Mouse (Mus musculus): ENCODE data around the gene Prkcd. TPM values are rescaled to one million over a fixed set of nuclear protein-coding genes. Genes with fewer than 3 reads are reported as not detected.

The Prkcd gene
- total and polyA plus RNA-seq, 2 experiments from 2014 or later, result 19.6 to 26.8 TPM

- 68% methylated on average over 17 of the region's 17 CpGs for WGBS
- TF ChIP-seq CTCF (IDR thresholded peaks at IDR 0.05; ENCODE audit: low read depth), result no peak
Measured at GRCm38 (mm10) chr14:30559321-30559850, 66.6 kb downstream of the Prkcd start.

GRCm38 (mm10) chr14:30557730-30558129 is 68.3 kb downstream of the Prkcd start:
- ATAC-seq, result no peak
- 0 out of 2 replicates have a peak overlapping the region, but pooled peaks have one; percentile 2 for H3K27ac ChIP-seq
- no peak overlapping the region for H3K4me3 ChIP-seq (ENCODE audit: low read length)
- no peak for TF ChIP-seq CTCF (IDR thresholded peaks at IDR 0.05; ENCODE audit: low read depth)
- no peaks in the 10 kb centered on the region for H3K27me3 ChIP-seq (ENCODE audit: insufficient read depth, low read length)
- no peak overlapping the region for H3K9ac ChIP-seq (replicated peaks; ENCODE audit: low read length)
- H3K36me3 ChIP-seq (ENCODE audit: insufficient read depth, low read length), result peaks cover 13% of the 10 kb centered on the region; the same call in 1 of the 2 replicates
- 60% methylated on average over 9 of the region's 9 CpGs for whole genome bisulfite sequencing
- peaks cover 6% of the 10 kb centered on the region; the same call in 1 of the 2 replicates for H3K4me1 ChIP-seq (ENCODE audit: insufficient read depth, low read length)
- H3K9me3 ChIP-seq (ENCODE audit: low read length), result no peaks in the 10 kb centered on the region
- DNase-seq (ENCODE audit: low spot score), result no peak
- no peak overlapping the region for H3K4me2 ChIP-seq (ENCODE audit: low read depth, low read length)

More at GRCm38 (mm10) chr14:30559321-30559850, 66.6 kb downstream of the Prkcd start:
- Histone ChIP-seq H3K9me3 (ENCODE audit: low read length) (no peaks in the 10 kb centered on the region), H3K4me3 (ENCODE audit: low read length) (no peak overlapping the region), H3K9ac (replicated peaks; ENCODE audit: low read length) (no peak overlapping the region), H3K27me3 (ENCODE audit: insufficient read depth, low read length) (no peaks in the 10 kb centered on the region), H3K4me2 (ENCODE audit: low read depth, low read length) (no peak overlapping the region), H3K36me3 (ENCODE audit: insufficient read depth, low read length) (peaks cover 14% of the 10 kb centered on the region; the same call in 1 of the 2 replicates), H3K4me1 (ENCODE audit: insufficient read depth, low read length) (peaks cover 6% of the 10 kb centered on the region; the same call in 1 of the 2 replicates), H3K27ac (0 out of 2 replicates have a peak overlapping the region, but pooled peaks have one; percentile 2)
- peak; percentile 36 for DNase-seq (ENCODE audit: low spot score)
- no peak for ATAC-seq

- no peak for TF ChIP-seq CTCF (IDR thresholded peaks at IDR 0.05; ENCODE audit: low read depth)
- DNase-seq (ENCODE audit: low spot score) (no peak), ATAC-seq (no peak)
- Histone ChIP-seq H3K9me3 (ENCODE audit: low read length) (no peaks in the 10 kb centered on the region), H3K4me2 (ENCODE audit: low read depth, low read length) (no peak overlapping the region), H3K36me3 (ENCODE audit: insufficient read depth, low read length) (peaks cover 13% of the 10 kb centered on the region; the same call in 1 of the 2 replicates), H3K4me1 (ENCODE audit: insufficient read depth, low read length) (peaks cover 6% of the 10 kb centered on the region; the same call in 1 of the 2 replicates), H3K9ac (replicated peaks; ENCODE audit: low read length) (no peak overlapping the region), H3K27me3 (ENCODE audit: insufficient read depth, low read length) (no peaks in the 10 kb centered on the region), H3K4me3 (ENCODE audit: low read length) (no peak overlapping the region), H3K27ac (no peak overlapping the region)
- WGBS, result 87% methylated on average over 2 of the region's 2 CpGs
Measured at GRCm38 (mm10) chr14:30556651-30557050, 69.4 kb downstream of the Prkcd start.

- Histone ChIP-seq H3K27me3 (ENCODE audit: insufficient read depth, low read length) (no peaks in the 10 kb centered on the region), H3K4me3 (ENCODE audit: low read length) (no peak overlapping the region), H3K36me3 (ENCODE audit: insufficient read depth, low read length) (no peaks in the 10 kb centered on the region), H3K9me3 (ENCODE audit: low read length) (no peaks in the 10 kb centered on the region), H3K4me1 (ENCODE audit: insufficient read depth, low read length) (peaks cover 26% of the 10 kb centered on the region), H3K9ac (replicated peaks; ENCODE audit: low read length) (no peak overlapping the region), H3K27ac (no peak overlapping the region), H3K4me2 (ENCODE audit: low read depth, low read length) (no peak overlapping the region)
- ATAC-seq (no peak), DNase-seq (ENCODE audit: low spot score) (no peak)
- 69% methylated on average over 4 of the region's 4 CpGs for whole genome bisulfite sequencing
- TF ChIP-seq CTCF (IDR thresholded peaks at IDR 0.05; ENCODE audit: low read depth), result no peak
Measured at GRCm38 (mm10) chr14:30553185-30553584, 72.8 kb downstream of the Prkcd start.

GRCm38 (mm10) chr14:30551981-30552380 is 74.0 kb downstream of the Prkcd start:
- DNase-seq (ENCODE audit: low spot score) (no peak), ATAC-seq (no peak)
- H3K4me3 ChIP-seq (ENCODE audit: low read length), result no peak overlapping the region
- peak overlapping the region; percentile 94; the same call in 1 of the 2 replicates for H3K4me2 ChIP-seq (ENCODE audit: low read depth, low read length)
- no peaks in the 10 kb centered on the region for H3K36me3 ChIP-seq (ENCODE audit: insufficient read depth, low read length)
- H3K4me1 ChIP-seq (ENCODE audit: insufficient read depth, low read length), result peaks cover 30% of the 10 kb centered on the region
- no peaks in the 10 kb centered on the region for H3K9me3 ChIP-seq (ENCODE audit: low read length)
- no peak overlapping the region for H3K9ac ChIP-seq (replicated peaks; ENCODE audit: low read length)
- no peak for TF ChIP-seq CTCF (IDR thresholded peaks at IDR 0.05; ENCODE audit: low read depth)
- WGBS, result 89% methylated on average over 2 of the region's 2 CpGs
- H3K27me3 ChIP-seq (ENCODE audit: insufficient read depth, low read length), result no peaks in the 10 kb centered on the region
- H3K27ac ChIP-seq, result no peak overlapping the region

GRCm38 (mm10) chr14:30551509-30551908 is 74.5 kb downstream of the Prkcd start:
- DNase-seq (ENCODE audit: low spot score) (peak; percentile 28), ATAC-seq (no peak)
- H3K4me1 ChIP-seq (ENCODE audit: insufficient read depth, low read length), result peaks cover 30% of the 10 kb centered on the region
- H3K4me3 ChIP-seq (ENCODE audit: low read length), result 0 out of 2 replicates have a peak overlapping the region, but pooled peaks have one; percentile 10
- no peaks in the 10 kb centered on the region for H3K36me3 ChIP-seq (ENCODE audit: insufficient read depth, low read length)
- no peaks in the 10 kb centered on the region for H3K27me3 ChIP-seq (ENCODE audit: insufficient read depth, low read length)
- 33% methylated on average over 5 of the region's 5 CpGs for WGBS
- no peaks in the 10 kb centered on the region for H3K9me3 ChIP-seq (ENCODE audit: low read length)
- no peak overlapping the region for H3K27ac ChIP-seq
- no peak for TF ChIP-seq CTCF (IDR thresholded peaks at IDR 0.05; ENCODE audit: low read depth)
- H3K9ac ChIP-seq (replicated peaks; ENCODE audit: low read length), result no peak overlapping the region
- H3K4me2 ChIP-seq (ENCODE audit: low read depth, low read length), result peak overlapping the region; percentile 94
